Mouse (Mus musculus): ENCODE results near the gene Gba2. TPM values are rescaled to one million over a fixed set of nuclear protein-coding genes. Genes with fewer than 3 reads are reported as not detected.
"Not testable (repeated sequence)": the region's sequence is repeated elsewhere in the genome, so short reads cannot be mapped to it uniquely, and the experiment has no call there.

Gene Gba2
- 32.0 and 34.0 TPM in 2 replicates for polyA plus RNA-seq (2016; fragmentation: Nextera tagmentation; extraction: Ambion mirVana)

DNA sequence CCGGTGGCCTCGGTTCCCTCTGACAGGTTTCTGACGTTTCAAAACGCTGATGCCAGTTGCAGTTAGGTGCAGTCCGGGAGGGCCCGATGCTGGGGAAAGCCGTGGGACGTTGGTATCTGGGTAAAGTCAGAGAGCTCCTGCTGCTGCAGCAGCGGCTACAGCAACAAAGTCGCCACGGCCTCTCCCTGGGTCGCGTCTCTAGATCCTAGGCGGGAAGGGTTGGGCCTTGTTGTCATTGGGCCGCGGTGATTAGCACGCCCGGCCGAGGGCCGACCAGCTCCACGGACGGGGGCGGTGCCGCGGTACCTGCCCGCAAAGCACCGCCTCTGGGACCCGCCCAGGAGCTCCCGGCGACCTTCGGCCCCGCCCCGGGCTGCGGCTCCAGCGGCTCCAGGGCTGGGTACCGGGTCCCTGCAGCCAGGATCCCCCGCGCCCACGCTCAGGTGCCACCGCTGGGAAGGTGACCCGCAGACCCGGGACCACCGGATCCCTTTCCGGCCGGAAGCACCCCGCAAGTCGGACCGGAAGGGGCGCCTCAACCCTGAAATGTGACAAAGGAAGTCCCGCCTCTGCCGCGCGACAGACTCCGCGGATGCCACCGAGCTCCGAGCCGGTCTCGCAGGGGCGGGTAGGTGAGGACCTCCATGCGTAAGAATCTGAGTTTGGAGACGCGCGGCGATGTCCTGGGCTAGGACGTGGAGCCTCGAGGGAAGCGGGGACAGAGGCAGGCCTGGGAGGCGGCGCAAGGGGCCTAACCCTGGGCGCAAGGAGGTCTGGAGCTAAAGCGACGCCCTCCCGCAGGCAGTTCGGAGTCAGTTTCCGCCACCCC, at the start of gene Gba2, which contains the start of gene Rgp1:
Gene Gba2 (minus strand): TSS at position 498 of the 829 bp plus-strand sequence.
Gene Rgp1 (plus strand): TSS at position 340 of the 829 bp plus-strand sequence.
- Histone ChIP-seq H3K36me3 (peaks cover 41% of the 10 kb centered on the region), H3K4me2 (replicated peaks) (peak within 1 kb of the TSS; percentile 95), H3K4me1 (peaks cover 40% of the 10 kb centered on the region), H3K27me3 (no peaks in the 10 kb centered on the region), H3K27ac (peak within 1 kb of the TSS; percentile 80), H3K4me3 (peak within 1 kb of the TSS; percentile 73), H3K9ac (peak within 1 kb of the TSS; percentile 82), H3K9me3 (no peaks in the 10 kb centered on the region)
- ATAC-seq (ENCODE audit: insufficient number of reproducible peaks, insufficient read depth, low FRiP score, low TSS enrichment): peak; percentile 92
- under 1% methylated on average over 76 of the region's 76 CpGs for WGBS

DNA sequence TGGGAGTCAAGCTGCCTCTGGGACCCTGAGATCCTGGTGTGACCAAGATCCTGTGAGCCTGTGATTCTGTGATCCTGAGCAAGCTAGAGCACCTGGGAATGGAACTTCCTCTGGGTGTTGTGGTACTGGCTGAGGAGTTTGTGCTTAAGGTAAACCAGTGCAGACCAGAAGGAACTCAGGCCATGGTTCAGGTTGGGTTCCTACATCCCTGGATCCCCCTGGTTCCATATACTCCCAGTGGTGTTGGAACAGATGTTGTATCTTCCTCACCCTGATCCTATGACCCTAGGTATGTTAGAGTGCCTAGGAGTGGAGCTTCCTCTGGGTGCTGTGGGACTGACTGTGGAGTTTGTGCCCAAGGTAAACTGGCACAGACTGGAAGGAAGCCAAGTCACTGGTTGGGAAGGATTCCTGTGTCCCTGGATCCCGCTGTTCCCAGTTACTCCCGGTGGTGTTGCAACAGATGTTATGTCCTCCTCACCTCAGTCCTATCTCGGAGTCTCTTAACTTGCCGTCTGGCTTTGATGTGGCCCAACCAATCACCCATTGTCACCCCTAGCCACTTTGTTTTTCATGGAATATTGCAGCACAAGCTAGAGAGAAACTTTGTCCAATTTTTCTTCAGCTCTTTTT, 41.6 kb upstream of the Gba2 start:
- Histone ChIP-seq H3K27ac (no peak overlapping the region), H3K27me3 (no peaks in the 10 kb centered on the region), H3K4me3 (no peak overlapping the region), H3K4me2 (replicated peaks) (no peak overlapping the region), H3K36me3 (no peaks in the 10 kb centered on the region), H3K4me1 (no peaks in the 10 kb centered on the region), H3K9ac (no peak overlapping the region), H3K9me3 (peaks cover 5% of the 10 kb centered on the region)
- 82% methylated on average over 4 of the region's 4 CpGs for WGBS
- ATAC-seq (ENCODE audit: insufficient number of reproducible peaks, insufficient read depth, low FRiP score, low TSS enrichment): no peak

DNA sequence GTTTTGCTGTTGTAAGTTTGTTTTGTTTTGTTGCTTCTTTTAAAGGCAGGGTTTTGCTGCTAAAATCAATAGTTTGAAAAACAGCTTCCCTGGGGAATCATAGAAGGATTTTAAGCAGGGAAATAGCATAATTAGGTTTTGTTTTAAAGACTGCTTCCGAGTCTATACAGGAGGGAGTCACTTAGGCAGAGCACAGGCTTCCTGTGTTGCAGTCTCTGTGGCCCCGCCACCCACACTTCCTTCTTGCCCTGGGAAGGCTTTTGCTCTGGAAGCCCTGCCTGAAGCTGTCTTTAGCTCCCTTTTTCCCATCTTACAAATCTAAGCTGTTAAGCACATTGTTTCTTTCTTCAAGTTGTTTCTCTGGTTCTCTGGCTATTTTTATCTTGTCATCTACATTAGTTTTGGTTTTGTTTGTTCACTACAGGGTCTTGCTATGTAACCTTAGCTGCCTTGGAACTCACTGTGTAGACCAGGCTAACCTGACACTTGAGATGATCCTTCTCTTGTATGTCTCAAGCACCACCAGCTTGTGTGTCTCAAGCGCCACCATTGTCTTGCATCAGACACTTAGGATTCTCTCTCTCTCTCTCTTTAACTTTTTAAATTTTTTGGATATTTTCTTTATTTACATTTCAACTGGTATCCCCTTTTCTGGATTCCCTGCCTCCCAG, 34.5 kb upstream of the Gba2 start:
- Histone ChIP-seq H3K9ac (no peak overlapping the region), H3K36me3 (no peaks in the 10 kb centered on the region), H3K4me1 (no peaks in the 10 kb centered on the region), H3K27me3 (no peaks in the 10 kb centered on the region), H3K4me3 (no peak overlapping the region), H3K4me2 (replicated peaks) (no peak overlapping the region), H3K9me3 (no peaks in the 10 kb centered on the region), H3K27ac (no peak overlapping the region)
- 51% methylated on average over 3 of the region's 3 CpGs for WGBS
- ATAC-seq (ENCODE audit: insufficient number of reproducible peaks, insufficient read depth, low FRiP score, low TSS enrichment): no peak

DNA sequence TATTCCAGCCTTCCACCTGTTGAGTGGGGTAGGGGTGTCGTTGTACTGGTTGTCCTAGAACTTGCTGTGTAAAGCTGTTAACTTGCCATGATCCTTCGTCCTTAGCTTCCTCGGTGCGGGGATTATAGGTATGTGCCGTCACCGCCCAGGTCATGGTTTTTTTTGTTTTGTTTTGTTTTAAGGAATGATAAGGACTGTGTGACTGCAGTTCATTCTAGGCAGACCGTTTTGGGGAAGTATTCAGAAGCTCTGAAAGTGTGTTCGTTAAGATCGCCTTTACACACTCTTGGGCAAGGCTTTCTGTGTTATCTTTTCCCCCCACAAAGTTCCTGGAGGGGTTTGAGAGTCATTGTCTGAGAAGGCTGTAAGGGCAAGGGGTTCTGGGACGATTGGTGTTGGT, 33.9 kb upstream of the Gba2 start:
- Histone ChIP-seq H3K36me3 (no peaks in the 10 kb centered on the region), H3K4me2 (replicated peaks) (no peak overlapping the region), H3K27me3 (no peaks in the 10 kb centered on the region), H3K27ac (no peak overlapping the region), H3K4me1 (no peaks in the 10 kb centered on the region), H3K4me3 (no peak overlapping the region), H3K9ac (no peak overlapping the region), H3K9me3 (no peaks in the 10 kb centered on the region)
- WGBS: 74% methylated on average over 10 of the region's 10 CpGs
- ATAC-seq (ENCODE audit: insufficient number of reproducible peaks, insufficient read depth, low FRiP score, low TSS enrichment): no peak

DNA sequence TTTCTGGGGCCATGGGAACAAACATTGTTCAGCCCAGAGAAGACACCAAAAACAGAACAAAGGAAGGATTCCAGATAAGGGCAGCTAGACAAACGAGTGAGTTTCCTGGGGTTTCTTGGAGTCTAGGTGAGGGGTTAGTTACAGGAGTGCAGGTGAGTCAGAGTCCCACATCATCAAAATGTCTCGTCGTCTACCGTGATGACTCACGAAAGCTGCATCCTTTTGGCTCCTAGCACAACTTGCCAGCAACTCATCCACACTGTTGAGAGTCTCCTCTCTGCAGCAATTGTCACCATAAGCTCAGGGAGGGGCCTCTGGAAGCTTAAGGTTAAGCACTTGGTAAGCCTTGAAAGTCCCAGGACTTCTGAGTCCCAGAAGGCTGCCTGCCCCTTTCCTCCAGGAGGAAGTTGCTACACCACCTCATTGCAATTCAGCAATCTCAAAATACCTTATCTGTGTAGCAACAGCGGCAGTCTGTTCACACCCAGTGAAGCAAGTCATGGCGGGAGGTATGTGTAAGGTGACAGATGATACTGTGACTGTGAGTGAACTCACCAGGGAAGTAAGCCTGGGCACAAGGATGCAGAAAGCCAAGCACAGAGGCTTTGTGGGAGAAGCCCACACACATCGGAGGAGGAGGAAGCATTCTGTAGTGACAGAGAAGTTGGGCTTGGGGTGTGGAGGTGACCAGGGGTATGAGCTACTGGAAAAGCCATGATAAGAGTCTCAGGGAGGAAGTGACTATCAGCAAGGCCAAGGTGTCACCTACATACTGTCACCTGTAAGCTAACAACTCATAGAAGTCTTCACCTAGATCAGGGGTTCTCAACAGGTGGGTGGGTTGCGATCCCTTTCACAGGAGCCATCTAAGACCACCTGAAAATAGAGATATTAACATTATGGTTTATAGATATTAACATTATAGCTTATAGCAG, 26.3 kb upstream of the Gba2 start:
- H3K4me1 ChIP-seq: no peaks in the 10 kb centered on the region
- H3K9me3 ChIP-seq: no peaks in the 10 kb centered on the region
- no peak overlapping the region for H3K4me2 ChIP-seq (replicated peaks)
- no peak overlapping the region for H3K27ac ChIP-seq
- H3K36me3 ChIP-seq: no peaks in the 10 kb centered on the region
- no peaks in the 10 kb centered on the region for H3K27me3 ChIP-seq
- no peak overlapping the region for H3K9ac ChIP-seq
- ATAC-seq (ENCODE audit: insufficient number of reproducible peaks, insufficient read depth, low FRiP score, low TSS enrichment): no peak
- no peak overlapping the region for H3K4me3 ChIP-seq
- WGBS: 79% methylated on average over 9 of the region's 9 CpGs

DNA sequence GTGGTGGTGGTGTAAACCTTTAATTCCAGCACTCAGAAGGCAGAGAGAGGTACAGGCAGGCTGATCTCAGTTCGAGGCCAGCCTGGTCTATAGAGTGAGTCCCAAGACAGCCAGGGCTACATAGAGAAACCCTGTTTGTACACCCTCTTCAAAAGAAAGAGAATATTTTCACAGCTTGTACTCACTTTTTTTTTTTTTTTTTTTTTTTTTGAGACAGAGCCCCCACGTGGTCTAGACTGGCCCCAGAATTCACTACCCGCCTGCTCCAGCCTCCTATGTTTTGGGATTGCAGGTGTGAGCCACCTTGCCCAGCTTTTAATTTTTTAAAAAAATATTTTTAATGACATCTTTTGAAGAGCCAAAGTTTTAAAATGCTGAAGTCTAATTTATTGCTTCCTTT, 25.4 kb upstream of the Gba2 start:
- no peak overlapping the region for H3K27ac ChIP-seq
- no peak overlapping the region for H3K9ac ChIP-seq
- H3K9me3 ChIP-seq: no peaks in the 10 kb centered on the region
- H3K4me2 ChIP-seq (replicated peaks): no peak overlapping the region
- H3K4me1 ChIP-seq: no peaks in the 10 kb centered on the region
- H3K36me3 ChIP-seq: no peaks in the 10 kb centered on the region
- 71% methylated on average over 3 of the region's 3 CpGs for WGBS
- H3K27me3 ChIP-seq: no peaks in the 10 kb centered on the region
- ATAC-seq (ENCODE audit: insufficient number of reproducible peaks, insufficient read depth, low FRiP score, low TSS enrichment): no peak
- H3K4me3 ChIP-seq: no peak overlapping the region

DNA sequence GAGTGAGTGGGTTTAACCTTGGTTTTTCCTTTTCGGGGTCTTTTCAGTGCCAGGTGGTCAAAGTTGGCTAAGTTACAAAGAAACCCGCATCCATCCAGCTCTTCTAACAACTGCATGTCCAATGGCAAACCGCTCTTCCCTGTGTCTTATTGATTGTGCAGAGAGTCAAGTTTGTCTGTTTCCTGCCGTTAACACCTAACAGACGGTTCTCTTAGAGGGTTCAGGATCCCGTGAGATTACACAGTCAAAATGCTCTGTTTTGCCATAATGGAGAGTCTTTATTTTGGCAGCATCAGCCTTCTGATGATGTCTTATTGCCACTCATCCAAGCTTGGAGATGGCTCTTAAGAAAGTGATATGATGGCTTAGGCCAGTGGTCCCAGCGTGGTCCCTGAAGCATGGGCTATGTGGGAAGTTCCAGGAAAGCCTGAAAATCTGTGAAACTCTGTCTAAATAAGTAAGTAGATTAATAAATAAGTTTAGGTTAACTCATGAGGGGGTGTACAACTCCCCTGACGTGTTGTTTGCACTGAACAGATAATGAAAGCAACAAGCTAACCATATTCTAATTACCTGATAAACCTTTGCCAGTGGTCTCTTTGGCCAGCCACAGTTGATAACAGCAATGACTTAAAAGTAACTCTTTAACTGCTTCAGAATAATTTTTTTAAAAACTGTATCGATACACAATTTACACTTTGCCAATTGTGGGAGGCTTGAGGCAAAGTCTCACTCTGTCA, 21.7 kb upstream of the Gba2 start:
- no peaks in the 10 kb centered on the region for H3K9me3 ChIP-seq
- WGBS: 77% methylated on average over 9 of the region's 9 CpGs
- H3K4me2 ChIP-seq (replicated peaks): no peak overlapping the region
- no peak overlapping the region for H3K27ac ChIP-seq
- H3K4me1 ChIP-seq: no peaks in the 10 kb centered on the region
- ATAC-seq (ENCODE audit: insufficient number of reproducible peaks, insufficient read depth, low FRiP score, low TSS enrichment): no peak
- no peak overlapping the region for H3K9ac ChIP-seq
- no peaks in the 10 kb centered on the region for H3K27me3 ChIP-seq
- H3K36me3 ChIP-seq: no peaks in the 10 kb centered on the region
- H3K4me3 ChIP-seq: no peak overlapping the region

DNA sequence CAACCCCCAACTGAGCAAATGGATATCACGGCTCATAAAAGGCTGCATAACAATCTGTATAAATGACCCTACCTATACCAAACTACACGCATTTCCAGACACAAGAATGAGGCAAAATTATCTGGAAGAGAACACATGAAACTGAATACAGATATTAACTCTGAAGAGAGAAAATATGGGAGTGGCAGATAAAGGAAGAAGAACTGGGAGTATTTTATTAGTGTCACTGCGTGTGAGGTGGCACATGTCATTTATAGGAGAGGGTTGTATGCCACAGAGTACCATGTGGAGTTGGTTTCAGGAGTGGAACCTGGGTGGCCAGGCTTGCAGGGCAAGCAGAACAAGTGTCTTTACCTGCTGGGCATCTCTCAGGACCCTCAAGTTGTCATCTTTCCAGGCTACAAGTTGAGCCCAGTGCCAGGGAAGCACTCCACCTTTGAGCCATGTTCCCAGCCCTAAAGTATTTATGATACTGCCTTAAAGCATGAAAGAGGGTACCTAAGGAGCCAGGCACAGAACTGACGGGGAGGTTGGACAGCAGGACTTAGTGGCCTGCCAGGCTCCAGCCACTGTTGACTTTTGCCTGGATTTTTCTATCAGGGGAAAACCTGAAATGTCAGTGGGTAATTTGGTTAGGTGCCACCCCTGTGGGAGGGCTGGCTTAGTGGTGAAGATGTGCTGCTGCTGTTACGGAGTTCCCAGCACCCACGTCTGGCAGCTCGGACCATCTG, 20.1 kb upstream of the Gba2 start:
- no peak overlapping the region for H3K27ac ChIP-seq
- no peak overlapping the region for H3K4me3 ChIP-seq
- 88% methylated on average over 7 of the region's 7 CpGs for WGBS
- no peak overlapping the region for H3K9ac ChIP-seq
- ATAC-seq (ENCODE audit: insufficient number of reproducible peaks, insufficient read depth, low FRiP score, low TSS enrichment): no peak
- no peak overlapping the region for H3K4me2 ChIP-seq (replicated peaks)
- no peaks in the 10 kb centered on the region for H3K9me3 ChIP-seq
- H3K27me3 ChIP-seq: no peaks in the 10 kb centered on the region
- no peaks in the 10 kb centered on the region for H3K36me3 ChIP-seq
- no peaks in the 10 kb centered on the region for H3K4me1 ChIP-seq

DNA sequence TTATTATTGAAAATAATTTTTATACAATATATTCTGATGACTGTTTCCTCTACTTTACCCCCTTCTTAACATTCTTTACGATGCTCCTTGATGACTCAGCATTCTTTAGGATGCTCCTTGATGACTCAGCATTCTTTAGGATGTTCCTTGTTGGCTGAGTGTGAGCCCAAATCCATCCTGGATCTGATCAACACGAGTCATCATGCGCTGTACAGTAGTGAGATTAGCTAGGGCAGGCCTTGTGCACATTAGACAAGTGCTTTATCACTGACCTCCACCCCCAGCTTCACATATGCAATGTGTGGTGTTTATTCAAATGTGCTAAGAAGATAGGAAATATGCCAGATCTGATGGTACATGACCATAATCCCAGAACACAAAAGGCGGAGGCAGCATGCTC, 19.5 kb upstream of the Gba2 start:
- H3K9ac ChIP-seq: no peak overlapping the region
- no peaks in the 10 kb centered on the region for H3K9me3 ChIP-seq
- 81% methylated on average over 4 of the region's 4 CpGs for WGBS
- no peak overlapping the region for H3K27ac ChIP-seq
- no peak overlapping the region for H3K4me2 ChIP-seq (replicated peaks)
- no peak overlapping the region for H3K4me3 ChIP-seq
- H3K4me1 ChIP-seq: no peaks in the 10 kb centered on the region
- no peaks in the 10 kb centered on the region for H3K36me3 ChIP-seq
- no peaks in the 10 kb centered on the region for H3K27me3 ChIP-seq
- ATAC-seq (ENCODE audit: insufficient number of reproducible peaks, insufficient read depth, low FRiP score, low TSS enrichment): no peak

DNA sequence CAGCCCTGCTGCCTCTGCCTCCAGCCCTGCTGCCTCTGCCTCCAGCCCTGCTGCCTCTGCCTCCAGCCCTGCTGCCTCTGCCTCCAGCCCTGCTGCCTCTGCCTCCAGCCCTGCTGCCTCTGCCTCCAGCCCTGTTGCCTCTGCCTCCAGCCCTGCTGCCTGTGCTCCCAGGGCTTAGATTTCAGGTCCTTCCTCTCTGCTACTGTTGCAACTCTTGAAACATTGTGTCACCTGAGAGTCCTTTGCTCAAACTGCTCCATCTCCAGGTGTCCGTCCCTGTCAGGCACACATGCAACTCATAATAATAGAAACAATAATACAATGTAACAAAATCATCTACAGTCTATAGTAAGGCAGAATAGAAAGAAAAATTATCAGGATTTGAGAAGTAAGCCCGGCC, 17.9 kb upstream of the Gba2 start:
- not testable (repeated sequence) for H3K36me3 ChIP-seq; H3K4me3 ChIP-seq; H3K4me2 ChIP-seq (replicated peaks); H3K9me3 ChIP-seq; ATAC-seq (ENCODE audit: insufficient number of reproducible peaks, insufficient read depth, low FRiP score, low TSS enrichment); H3K4me1 ChIP-seq; H3K27me3 ChIP-seq; H3K9ac ChIP-seq; H3K27ac ChIP-seq
- WGBS: 79% methylated on average over 2 of the region's 2 CpGs
